Mouse (Mus musculus): ENCODE results near the gene Crocc2. TPM values are rescaled to one million over a fixed set of nuclear protein-coding genes. Genes with fewer than 3 reads are reported as not detected.
A peak's percentile ranks its signal among the peaks of the same experiment; 100 is the strongest.
"Not testable (repeated sequence)": the region's sequence is repeated elsewhere in the genome, so short reads cannot be mapped to it uniquely, and the experiment has no call there.

Crocc2 gene
- polyA plus RNA-seq, 1 experiment from 2014 or later: 0.35 TPM

DNA sequence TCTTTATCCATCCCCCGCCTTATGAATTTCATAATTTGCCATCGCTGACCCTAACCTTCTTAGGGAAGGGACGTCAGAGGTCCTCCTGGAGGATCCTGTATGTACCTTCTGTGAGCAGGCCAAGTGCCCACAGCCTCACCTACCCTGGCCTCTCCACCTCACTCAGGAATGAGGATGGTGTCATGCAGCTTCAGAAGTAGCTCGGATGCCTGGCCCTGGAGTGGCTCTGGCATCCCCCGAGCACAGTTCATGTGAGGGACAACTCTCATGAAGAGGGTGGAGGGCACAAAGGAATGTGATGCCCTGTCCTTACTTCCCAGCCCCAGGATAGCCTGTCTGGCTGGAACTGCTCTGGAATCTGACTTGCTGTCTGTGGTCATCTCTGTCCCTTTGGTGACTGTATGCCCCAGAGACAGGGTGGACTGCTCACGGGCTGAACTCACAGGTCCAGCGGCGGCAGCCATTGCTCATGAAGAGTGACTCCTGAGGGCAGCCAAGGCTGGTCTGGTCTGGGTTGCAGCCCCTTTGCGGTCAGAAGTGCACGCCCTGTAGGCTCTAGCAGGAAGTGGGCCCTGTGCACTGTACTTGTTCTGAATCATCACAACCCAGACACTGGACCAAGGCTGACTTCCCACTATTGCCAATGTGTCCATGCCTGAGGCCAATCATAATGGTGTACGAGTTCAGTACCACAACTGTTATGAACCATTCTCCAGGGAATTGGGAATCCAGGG, 2.0 kb upstream of the Crocc2 start:
- Histone ChIP-seq H3K4me1 (replicated peaks) (no peaks in the 10 kb centered on the region), H3K27ac (replicated peaks) (no peak overlapping the region), H3K4me3 (no peak overlapping the region), H3K36me3 (no peaks in the 10 kb centered on the region), H3K9ac (no peak overlapping the region), H3K4me2 (no peak overlapping the region), H3K9me3 (no peaks in the 10 kb centered on the region), H3K27me3 (no peaks in the 10 kb centered on the region)
- 90% methylated on average over 11 of the region's 11 CpGs for WGBS
- no peak for ATAC-seq (ENCODE audit: low FRiP score, low read depth)

DNA sequence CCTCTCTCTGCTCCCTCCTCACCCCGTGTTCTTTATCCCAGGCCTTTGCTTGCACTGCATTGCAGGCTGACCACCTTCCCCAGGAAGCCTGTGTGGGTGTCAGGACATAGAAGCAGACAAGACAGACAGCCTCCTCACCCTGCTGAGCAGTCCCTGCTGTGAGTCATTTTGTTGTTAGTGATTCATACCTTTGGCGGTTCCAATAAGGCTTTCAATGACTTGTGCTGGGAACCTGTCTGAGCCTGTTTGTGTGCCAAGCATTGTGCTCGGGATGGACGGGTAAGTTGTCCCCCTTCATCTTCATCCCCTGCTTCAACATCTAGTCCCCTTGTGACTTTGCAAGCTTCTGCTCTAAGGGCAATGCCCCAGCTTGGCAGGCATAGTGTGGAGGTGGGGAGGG, 5.1 kb downstream of the Crocc2 start:
- H3K36me3 ChIP-seq: no peaks in the 10 kb centered on the region

DNA sequence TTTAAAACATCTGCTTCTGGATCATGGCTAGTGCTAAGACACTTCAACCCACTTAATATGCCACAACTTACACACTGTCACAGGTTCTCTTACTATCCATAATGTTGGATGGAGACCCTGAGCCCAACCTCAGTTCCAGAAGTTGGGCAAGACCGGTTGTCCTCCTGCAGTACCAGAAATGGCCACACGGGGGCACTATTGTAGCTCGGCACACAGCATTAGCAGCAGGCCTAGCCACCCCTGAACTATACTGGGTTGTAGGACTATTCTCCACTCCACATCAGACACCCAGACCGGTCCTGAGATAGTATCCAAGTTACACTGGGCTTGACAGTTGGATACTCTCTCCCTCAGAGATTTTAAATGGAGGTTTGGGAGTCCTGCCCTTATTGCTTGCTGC, 5.9 kb downstream of the Crocc2 start:
- ATAC-seq (ENCODE audit: low FRiP score, low read depth): peak; percentile 67
- H3K4me2 ChIP-seq: no peak overlapping the region
- H3K9ac ChIP-seq: no peak overlapping the region
- H3K27me3 ChIP-seq: 0 out of 2 replicates have a peak, but pooled peaks cover 3% of the 10 kb centered on the region
- H3K27ac ChIP-seq (replicated peaks): no peak overlapping the region
- peaks cover 19% of the 10 kb centered on the region for H3K4me1 ChIP-seq (replicated peaks)
- no peak overlapping the region for H3K4me3 ChIP-seq
- no peaks in the 10 kb centered on the region for H3K9me3 ChIP-seq
- 0% methylated on average over 4 of the region's 4 CpGs for WGBS
- H3K36me3 ChIP-seq: no peaks in the 10 kb centered on the region

More for the DNA sequence above, 5.1 kb downstream of the Crocc2 start:
- Histone ChIP-seq H3K4me2 (no peak overlapping the region), H3K27ac (replicated peaks) (no peak overlapping the region), H3K9me3 (no peaks in the 10 kb centered on the region), H3K4me3 (no peak overlapping the region), H3K4me1 (replicated peaks) (peaks cover 19% of the 10 kb centered on the region), H3K27me3 (0 out of 2 replicates have a peak, but pooled peaks cover 3% of the 10 kb centered on the region), H3K9ac (no peak overlapping the region)
- WGBS: 61% methylated on average over 4 of the region's 4 CpGs
- no peak for ATAC-seq (ENCODE audit: low FRiP score, low read depth)

DNA sequence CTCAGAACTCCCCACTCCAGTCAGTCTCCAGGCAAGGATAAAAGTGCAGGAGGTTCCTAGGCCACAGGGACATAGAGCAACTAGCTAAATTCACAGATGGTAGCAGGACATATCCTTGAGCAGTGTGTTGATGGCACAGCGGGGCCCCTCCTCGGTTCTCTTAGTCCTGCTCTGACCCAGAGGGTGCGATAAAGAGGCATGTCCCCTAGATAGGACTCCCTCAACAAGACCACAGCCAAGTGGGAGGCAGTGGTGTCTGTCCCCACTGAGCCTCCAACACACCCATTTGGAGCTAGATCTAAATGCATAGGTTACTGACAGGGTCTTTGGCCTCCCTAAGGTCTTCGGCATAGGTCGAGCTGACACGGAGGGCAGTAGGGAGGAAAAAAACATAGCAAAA, 7.3 kb downstream of the Crocc2 start:
- H3K4me3 ChIP-seq: 0 out of 2 replicates have a peak overlapping the region, but pooled peaks have one; percentile 46
- H3K27me3 ChIP-seq: 0 out of 2 replicates have a peak, but pooled peaks cover 3% of the 10 kb centered on the region
- no peaks in the 10 kb centered on the region for H3K36me3 ChIP-seq
- H3K4me1 ChIP-seq (replicated peaks): peaks cover 19% of the 10 kb centered on the region
- 21% methylated on average over 6 of the region's 6 CpGs for WGBS
- H3K4me2 ChIP-seq: peak overlapping the region; percentile 99
- ATAC-seq (ENCODE audit: low FRiP score, low read depth): no peak
- H3K9me3 ChIP-seq: no peaks in the 10 kb centered on the region
- no peak overlapping the region for H3K27ac ChIP-seq (replicated peaks)
- no peak overlapping the region for H3K9ac ChIP-seq

DNA sequence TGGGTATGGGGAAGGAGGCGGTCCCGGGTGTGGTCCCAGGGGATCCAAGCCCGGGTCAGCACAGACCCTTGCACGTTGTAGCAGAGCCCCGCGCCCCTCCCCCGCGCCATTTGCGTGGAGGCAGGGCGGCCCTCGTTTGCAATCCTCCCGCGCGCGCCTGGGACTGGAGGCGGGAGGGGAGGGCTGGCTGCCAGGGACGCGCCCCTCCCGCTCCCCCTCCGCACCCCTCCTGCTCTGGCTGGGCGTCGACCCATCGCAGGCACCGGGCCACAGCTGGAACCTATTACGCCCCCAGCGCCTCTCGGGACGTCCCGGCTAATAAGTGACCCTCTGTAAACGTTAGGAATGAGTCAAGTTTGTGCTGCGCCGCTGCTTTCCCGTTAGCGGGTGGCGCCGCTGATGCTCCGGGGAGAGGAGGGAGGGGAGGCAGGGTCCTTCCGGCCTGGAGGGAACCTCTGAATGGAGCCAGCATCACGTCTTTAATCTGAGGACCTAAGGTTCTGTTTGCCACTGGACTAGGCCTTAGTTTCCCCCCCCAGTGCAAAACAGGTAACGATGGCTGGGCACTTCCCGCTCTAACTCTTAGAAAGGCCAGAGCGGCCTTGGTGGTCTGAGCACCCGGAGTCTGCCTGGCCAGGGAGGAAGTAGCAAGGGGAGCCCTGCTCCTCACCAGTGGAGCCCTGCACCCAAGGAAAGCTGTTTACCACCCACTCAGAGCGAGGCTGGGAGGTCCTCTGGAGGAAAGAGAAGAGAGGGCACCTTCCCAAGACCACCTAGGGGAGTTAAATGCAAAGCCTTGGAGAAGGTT, 8.2 kb downstream of the Crocc2 start:
- 5% methylated on average over 39 of the region's 44 CpGs for WGBS
- peak overlapping the region; percentile 25; the same call in 1 of the 2 replicates for H3K27ac ChIP-seq (replicated peaks)
- peak; percentile 43 for ATAC-seq (ENCODE audit: low FRiP score, low read depth)

DNA sequence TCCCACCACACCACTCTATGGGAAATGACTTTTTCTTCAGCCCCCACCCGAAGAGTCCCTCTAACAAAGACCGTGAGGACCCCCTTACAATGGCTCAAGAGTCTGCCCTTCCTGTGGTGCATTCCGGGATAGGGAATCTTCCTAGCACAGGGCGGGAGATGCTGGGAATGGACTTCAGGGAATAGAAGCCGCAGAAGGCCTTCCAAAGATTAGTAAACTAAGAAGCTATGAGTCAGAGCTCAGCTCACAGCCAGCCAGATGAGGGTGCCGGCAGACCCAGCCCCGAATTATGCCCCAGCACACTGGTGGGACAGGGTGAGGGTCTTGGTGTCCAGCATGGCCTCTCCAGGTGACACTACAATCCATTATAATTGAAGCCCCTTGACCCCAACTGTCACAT, 13.8 kb downstream of the Crocc2 start:
- Histone ChIP-seq H3K9ac (no peak overlapping the region), H3K4me2 (no peak overlapping the region), H3K9me3 (no peaks in the 10 kb centered on the region), H3K4me1 (replicated peaks) (peaks cover 8% of the 10 kb centered on the region; the same call in 1 of the 2 replicates), H3K36me3 (no peaks in the 10 kb centered on the region), H3K27ac (replicated peaks) (no peak overlapping the region), H3K27me3 (no peaks in the 10 kb centered on the region), H3K4me3 (no peak overlapping the region)
- WGBS: 91% methylated on average over 7 of the region's 7 CpGs
- ATAC-seq (ENCODE audit: low FRiP score, low read depth): no peak

More for the DNA sequence above, 8.2 kb downstream of the Crocc2 start:
- no peaks in the 10 kb centered on the region for H3K9me3 ChIP-seq
- 0 out of 2 replicates have a peak, but pooled peaks cover 3% of the 10 kb centered on the region for H3K27me3 ChIP-seq
- H3K4me3 ChIP-seq: peak overlapping the region; percentile 46
- H3K4me1 ChIP-seq (replicated peaks): peaks cover 19% of the 10 kb centered on the region
- no peaks in the 10 kb centered on the region for H3K36me3 ChIP-seq
- peak overlapping the region; percentile 53 for H3K9ac ChIP-seq
- peak overlapping the region; percentile 99 for H3K4me2 ChIP-seq

DNA sequence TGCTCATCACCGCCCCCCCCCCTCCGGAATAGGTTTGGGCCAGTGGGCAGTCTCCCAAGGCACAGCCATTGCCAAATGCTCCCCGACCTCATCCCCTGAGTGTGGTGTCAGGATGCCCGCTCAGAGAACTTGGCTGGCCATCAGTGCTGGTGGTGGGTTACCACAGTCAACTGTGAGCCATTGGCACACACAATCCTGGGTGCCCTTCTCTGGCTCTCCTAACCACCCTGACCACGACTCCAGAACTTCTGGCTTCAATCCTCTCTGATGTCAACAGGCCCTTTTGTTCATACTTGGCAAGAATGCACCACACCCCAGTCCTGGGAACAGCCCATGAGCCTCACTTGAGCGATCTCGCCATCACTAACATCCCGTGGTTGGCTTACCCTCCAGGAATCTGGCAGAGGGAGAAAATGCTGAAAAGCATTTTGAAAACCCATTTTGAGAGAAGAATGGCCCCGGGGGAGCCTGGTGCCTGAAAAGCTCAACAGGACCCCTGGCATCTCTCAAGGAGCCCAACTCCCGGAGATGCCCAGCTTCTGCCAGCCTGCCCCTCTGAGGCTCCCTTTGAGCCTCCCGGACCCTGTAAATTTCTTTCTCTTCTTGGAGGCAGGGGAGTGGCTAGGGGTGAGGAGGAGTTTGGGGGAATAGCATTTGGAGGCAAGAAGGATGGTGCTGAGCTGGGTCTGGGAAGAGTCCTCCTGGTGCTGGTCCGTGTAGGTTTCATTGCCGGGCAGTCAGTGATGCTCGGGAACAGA, 15.7 kb downstream of the Crocc2 start:
- H3K27ac ChIP-seq (replicated peaks): no peak overlapping the region
- H3K9me3 ChIP-seq: no peaks in the 10 kb centered on the region
- no peak overlapping the region for H3K4me3 ChIP-seq
- H3K4me1 ChIP-seq (replicated peaks): peaks cover 8% of the 10 kb centered on the region; the same call in 1 of the 2 replicates
- H3K36me3 ChIP-seq: no peaks in the 10 kb centered on the region
- ATAC-seq (ENCODE audit: low FRiP score, low read depth): peak; percentile 79
- no peak overlapping the region for H3K9ac ChIP-seq
- no peak overlapping the region for H3K4me2 ChIP-seq
- 0 out of 2 replicates have a peak, but pooled peaks cover 3% of the 10 kb centered on the region for H3K27me3 ChIP-seq
- 58% methylated on average over 14 of the region's 14 CpGs for WGBS

DNA sequence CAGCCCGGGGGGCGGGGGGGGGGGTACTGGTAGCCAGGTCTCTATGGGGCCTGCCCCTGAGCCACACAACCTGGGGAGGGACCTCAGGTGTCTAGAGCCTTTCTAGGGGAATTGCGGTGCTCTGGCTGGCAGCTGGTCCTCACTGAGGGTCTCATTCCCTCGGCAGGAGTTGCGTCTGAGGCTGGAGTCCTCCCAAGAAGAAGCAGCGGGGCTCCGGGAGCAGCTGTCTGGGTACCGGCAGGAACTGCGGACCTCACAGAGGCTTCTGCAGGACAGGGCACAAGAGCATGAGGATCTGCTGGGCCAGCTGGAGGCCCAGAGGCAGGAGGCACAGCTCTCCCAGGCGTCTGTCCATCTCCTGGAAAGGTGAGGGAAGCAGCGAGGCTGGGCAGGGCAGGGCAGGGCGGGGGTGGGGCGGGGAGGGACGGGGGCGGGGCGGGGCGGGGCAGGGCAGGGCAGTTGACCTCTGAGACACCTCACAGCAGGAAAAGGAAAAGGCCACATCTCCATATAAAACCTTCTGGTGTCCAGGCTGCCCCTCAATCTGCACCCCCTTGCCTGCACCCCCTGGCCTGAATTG, 22.3 kb downstream of the Crocc2 start:
- H3K9ac ChIP-seq: no peak overlapping the region
- no peaks in the 10 kb centered on the region for H3K36me3 ChIP-seq
- no peaks in the 10 kb centered on the region for H3K4me1 ChIP-seq (replicated peaks)
- no peak overlapping the region for H3K27ac ChIP-seq (replicated peaks)
- H3K4me2 ChIP-seq: no peak overlapping the region
- H3K4me3 ChIP-seq: no peak overlapping the region
- ATAC-seq (ENCODE audit: low FRiP score, low read depth): no peak
- H3K27me3 ChIP-seq: peaks cover 7% of the 10 kb centered on the region; the same call in 1 of the 2 replicates
- 6% methylated on average over 9 of the region's 17 CpGs for WGBS
- no peaks in the 10 kb centered on the region for H3K9me3 ChIP-seq

DNA sequence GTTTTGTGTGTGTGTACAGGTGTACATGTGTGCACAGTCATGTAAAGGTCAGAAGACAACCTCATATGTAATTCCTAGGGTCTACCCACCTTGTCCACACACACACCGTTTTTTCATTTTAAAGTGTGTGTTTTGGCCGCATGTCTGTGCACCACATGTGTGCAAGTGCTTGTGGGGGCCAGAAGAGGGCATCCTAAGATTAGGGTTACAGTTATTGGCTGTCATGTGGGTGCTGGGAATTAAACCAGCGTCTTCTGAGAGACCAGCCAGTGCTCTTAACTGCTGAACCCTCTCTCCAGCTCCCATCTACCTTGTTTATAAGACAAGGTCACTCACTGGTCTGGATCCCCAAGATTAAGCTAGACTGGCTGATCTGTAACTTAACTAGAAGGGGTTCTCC, 26.4 kb downstream of the Crocc2 start:
- WGBS: 90% methylated on average over 3 of the region's 3 CpGs
- H3K9ac ChIP-seq: no peak overlapping the region
- no peak for ATAC-seq (ENCODE audit: low FRiP score, low read depth)

DNA sequence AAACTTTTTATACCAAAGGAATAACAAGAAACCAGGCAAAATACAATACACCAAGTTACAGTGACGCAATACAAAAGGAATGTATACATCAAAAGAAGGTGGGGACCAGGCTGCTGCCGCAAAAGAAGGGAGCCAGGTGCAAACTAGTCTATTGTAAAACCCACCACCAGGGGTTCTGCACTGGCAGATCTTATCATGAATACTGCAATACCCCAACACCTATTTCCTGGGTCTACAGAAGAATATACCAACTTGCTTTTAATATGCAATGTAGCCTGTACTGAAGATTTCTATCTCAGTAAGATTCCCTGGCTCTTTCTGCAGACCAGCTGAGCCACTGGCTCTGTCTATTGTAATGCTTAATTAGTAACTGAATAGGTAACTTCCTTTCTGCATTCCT, 28.9 kb downstream of the Crocc2 start:
- 100% methylated on average over 2 of the region's 2 CpGs for WGBS
- H3K36me3 ChIP-seq; ATAC-seq (ENCODE audit: low FRiP score, low read depth); H3K27me3 ChIP-seq; H3K9me3 ChIP-seq; H3K4me1 ChIP-seq (replicated peaks); H3K4me3 ChIP-seq; H3K4me2 ChIP-seq; H3K9ac ChIP-seq; H3K27ac ChIP-seq (replicated peaks): not testable (repeated sequence)

More for the DNA sequence above, 26.4 kb downstream of the Crocc2 start:
- H3K27me3 ChIP-seq: no peaks in the 10 kb centered on the region
- H3K4me3 ChIP-seq: no peak overlapping the region
- H3K4me1 ChIP-seq (replicated peaks): no peaks in the 10 kb centered on the region
- H3K27ac ChIP-seq (replicated peaks): no peak overlapping the region
- no peaks in the 10 kb centered on the region for H3K36me3 ChIP-seq
- H3K4me2 ChIP-seq: no peak overlapping the region
- H3K9me3 ChIP-seq: no peaks in the 10 kb centered on the region

DNA sequence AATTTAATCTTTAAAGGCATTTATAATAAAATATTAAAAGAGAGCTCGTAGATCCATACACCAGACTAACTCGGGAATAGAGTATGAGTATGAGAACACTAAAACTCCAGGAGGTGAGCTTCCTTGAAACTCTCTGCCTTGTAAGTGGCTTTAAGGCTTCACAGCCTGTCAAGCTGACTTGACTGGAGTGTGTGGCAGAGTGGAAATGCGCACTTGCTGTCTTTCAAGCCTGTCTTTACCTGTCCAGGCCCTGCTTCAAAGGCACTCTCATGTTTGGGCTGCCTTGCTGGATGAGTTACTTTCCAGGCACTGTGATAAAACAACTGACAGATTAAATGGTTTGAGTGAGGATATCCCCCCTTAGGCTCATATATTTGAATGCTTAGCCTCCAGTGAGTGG, 29.4 kb downstream of the Crocc2 start:
- Histone ChIP-seq H3K9me3 (no peaks in the 10 kb centered on the region), H3K27ac (replicated peaks) (no peak overlapping the region), H3K4me2 (no peak overlapping the region), H3K9ac (no peak overlapping the region), H3K36me3 (no peaks in the 10 kb centered on the region), H3K4me1 (replicated peaks) (no peaks in the 10 kb centered on the region), H3K4me3 (no peak overlapping the region), H3K27me3 (no peaks in the 10 kb centered on the region)
- WGBS: 82% methylated on average over 3 of the region's 3 CpGs
- no peak for ATAC-seq (ENCODE audit: low FRiP score, low read depth)
